Mouse (Mus musculus) central nervous system, embryonic 11.5 days (tissue): Measurements from ENCODE around the gene Elovl7. TPM values are rescaled to one million over a fixed set of nuclear protein-coding genes. Genes with fewer than 3 reads are reported as not detected.

Experiments
- polyA plus RNA-seq: library from polyadenylated mRNA; depleted of rRNA; stranded (reverse); fragments of >200 nt; gene quantifications from 2 replicates; pipeline ENCODE4 v1.2.3, GENCODE M21; 2012; rRNA removed

Gene Elovl7
- 0.20 and 0.65 TPM in 2 replicates for polyA plus RNA-seq

GRCm38 (mm10) chr13:108214081-108214484, at the start of gene Elovl7:
Elovl7 (plus strand) TSS chr13:108214404.

GRCm38 (mm10) chr13:108315702-108316486, 101.7 kb downstream of the Elovl7 start, which contains the start of gene Depdc1b:
Depdc1b (plus strand) TSS chr13:108316332.

Other genes starting within 250 kb of the Elovl7 start
- gene Smim15, start 170.0 kb upstream of the Elovl7 start, polyA plus RNA-seq = 68.5 and 82.4 TPM in 2 replicates
- gene Ndufaf2, start 55.8 kb upstream of the Elovl7 start, polyA plus RNA-seq = 66.6 and 74.0 TPM in 2 replicates
- 12.8 and 20.8 TPM in 2 replicates for gene Ercc8, start 55.7 kb upstream of the Elovl7 start, polyA plus RNA-seq
- gene Depdc1b, start 101.9 kb downstream of the Elovl7 start, polyA plus RNA-seq = 14.5 and 16.4 TPM in 2 replicates
- gene Pde4d, start 235.5 kb downstream of the Elovl7 start, polyA plus RNA-seq = 11.0 and 12.4 TPM in 2 replicates